Mouse (Mus musculus): ENCODE results near the gene Foxe3. TPM values are rescaled to one million over a fixed set of nuclear protein-coding genes. Genes with fewer than 3 reads are reported as not detected.
"Not testable (repeated sequence)": the region's sequence is repeated elsewhere in the genome, so short reads cannot be mapped to it uniquely, and the experiment has no call there.

Gene Foxe3
- total RNA-seq (2021) = not detected
- long read RNA-seq, experiment 1 = 0 reads
- long read RNA-seq, experiment 2 = 0 reads

- DNase-seq = no peak
- intact Hi-C loops (cut with DNase I; ENCODE audit: low total_unique reads) = no loop called here
Observed at GRCm38 (mm10) chr4:114925917-114926312, at the start of gene Foxe3. Gene Foxe3, minus strand, starts transcription at chr4:114926013.

GRCm38 (mm10) chr4:114973229-114973740 is 47.5 kb upstream of the Foxe3 start:
- DNase-seq = no peak
- intact Hi-C loops (cut with DNase I; ENCODE audit: low total_unique reads) = no loop called here

- intact Hi-C loops (cut with DNase I; ENCODE audit: low total_unique reads) = no loop called here
- no peak for DNase-seq
Observed at GRCm38 (mm10) chr4:114970736-114971135, 44.9 kb upstream of the Foxe3 start.

GRCm38 (mm10) chr4:114960881-114961280 is 35.1 kb upstream of the Foxe3 start:
- intact Hi-C loops (cut with DNase I; ENCODE audit: low total_unique reads) = not testable (repeated sequence)

GRCm38 (mm10) chr4:114959533-114959932 is 33.7 kb upstream of the Foxe3 start:
- no peak for DNase-seq
- intact Hi-C loops (cut with DNase I; ENCODE audit: low total_unique reads) = no loop called here

More at GRCm38 (mm10) chr4:114960881-114961280, 35.1 kb upstream of the Foxe3 start:
- DNase-seq = not testable (repeated sequence)

- DNase-seq = no peak
- intact Hi-C loops (cut with DNase I; ENCODE audit: low total_unique reads) = no loop called here
Observed at GRCm38 (mm10) chr4:114958786-114959185, 33.0 kb upstream of the Foxe3 start.

GRCm38 (mm10) chr4:114958231-114958630 is 32.4 kb upstream of the Foxe3 start:
- intact Hi-C loops (cut with DNase I; ENCODE audit: low total_unique reads) = no loop called here
- no peak for DNase-seq

- no peak for DNase-seq
- intact Hi-C loops (cut with DNase I; ENCODE audit: low total_unique reads) = no loop called here
Observed at GRCm38 (mm10) chr4:114957403-114957802, 31.6 kb upstream of the Foxe3 start.

- no peak for DNase-seq
- intact Hi-C loops (cut with DNase I; ENCODE audit: low total_unique reads) = no loop called here
Observed at GRCm38 (mm10) chr4:114953172-114953571, 27.4 kb upstream of the Foxe3 start.

- intact Hi-C loops (cut with DNase I; ENCODE audit: low total_unique reads) = loop anchor here (2.0 to 5.0 kb wide), 2 partner anchors 31 to 281 kb away; no protein-coding TSS in a partner anchor
- DNase-seq = no peak
Observed at GRCm38 (mm10) chr4:114947852-114948481, 22.2 kb upstream of the Foxe3 start.

- intact Hi-C loops (cut with DNase I; ENCODE audit: low total_unique reads) = loop anchor here (2.0 to 5.0 kb wide), 2 partner anchors 31 to 280 kb away; no protein-coding TSS in a partner anchor
- peak; percentile 65 for DNase-seq
Observed at GRCm38 (mm10) chr4:114947395-114947794, 21.6 kb upstream of the Foxe3 start.

GRCm38 (mm10) chr4:114946416-114946815 is 20.6 kb upstream of the Foxe3 start:
- DNase-seq = no peak
- intact Hi-C loops (cut with DNase I; ENCODE audit: low total_unique reads) = loop anchor here (2.0 to 5.0 kb wide), 2 partner anchors 30 to 279 kb away; no protein-coding TSS in a partner anchor

- intact Hi-C loops (cut with DNase I; ENCODE audit: low total_unique reads) = loop anchor here (5.0 kb wide), 1 partner anchor 278 kb away; no protein-coding TSS in a partner anchor
- DNase-seq = no peak
Observed at GRCm38 (mm10) chr4:114945021-114945420, 19.2 kb upstream of the Foxe3 start.

- intact Hi-C loops (cut with DNase I; ENCODE audit: low total_unique reads) = no loop called here
- DNase-seq = no peak
Observed at GRCm38 (mm10) chr4:114942583-114942982, 16.8 kb upstream of the Foxe3 start.

- DNase-seq = no peak
- intact Hi-C loops (cut with DNase I; ENCODE audit: low total_unique reads) = no loop called here
Observed at GRCm38 (mm10) chr4:114942112-114942511, 16.3 kb upstream of the Foxe3 start.

GRCm38 (mm10) chr4:114941311-114941710 is 15.5 kb upstream of the Foxe3 start:
- no peak for DNase-seq
- intact Hi-C loops (cut with DNase I; ENCODE audit: low total_unique reads) = no loop called here

GRCm38 (mm10) chr4:114938248-114938647 is 12.4 kb upstream of the Foxe3 start:
- intact Hi-C loops (cut with DNase I; ENCODE audit: low total_unique reads) = no loop called here

GRCm38 (mm10) chr4:114937459-114938047 is 11.7 kb upstream of the Foxe3 start:
- DNase-seq = no peak
- intact Hi-C loops (cut with DNase I; ENCODE audit: low total_unique reads) = no loop called here

More at GRCm38 (mm10) chr4:114938248-114938647, 12.4 kb upstream of the Foxe3 start:
- DNase-seq = no peak

- DNase-seq = no peak
- intact Hi-C loops (cut with DNase I; ENCODE audit: low total_unique reads) = no loop called here
Observed at GRCm38 (mm10) chr4:114934188-114934587, 8.4 kb upstream of the Foxe3 start.

- DNase-seq = no peak
- intact Hi-C loops (cut with DNase I; ENCODE audit: low total_unique reads) = no loop called here
Observed at GRCm38 (mm10) chr4:114932747-114933146, 6.9 kb upstream of the Foxe3 start.

GRCm38 (mm10) chr4:114929155-114929554 is 3.3 kb upstream of the Foxe3 start:
- intact Hi-C loops (cut with DNase I; ENCODE audit: low total_unique reads) = no loop called here
- no peak for DNase-seq
